Mouse (Mus musculus): ENCODE data around the gene Olfr518. TPM values are rescaled to one million over a fixed set of nuclear protein-coding genes. Genes with fewer than 3 reads are reported as not detected.

Gene Olfr518
- polyA plus RNA-seq, 1 experiment from 2014 or later: not detected

Other genes with a start within 250 kb of the Olfr518 start
- not detected in 2 replicates for gene Olfr509, start 233.1 kb downstream of the Olfr518 start, polyA plus RNA-seq (2016; fragmentation: Nextera tagmentation; extraction: Ambion mirVana)
- not detected in 2 replicates for gene Olfr510, start 218.6 kb downstream of the Olfr518 start, polyA plus RNA-seq (2016; fragmentation: Nextera tagmentation; extraction: Ambion mirVana)
- not detected in 2 replicates for gene Olfr512, start 171.7 kb downstream of the Olfr518 start, polyA plus RNA-seq (2016; fragmentation: Nextera tagmentation; extraction: Ambion mirVana)
- not detected in 2 replicates for gene Olfr513, start 134.0 kb downstream of the Olfr518 start, polyA plus RNA-seq (2016; fragmentation: Nextera tagmentation; extraction: Ambion mirVana)
- not detected in 2 replicates for gene Olfr514, start 59.0 kb downstream of the Olfr518 start, polyA plus RNA-seq (2016; fragmentation: Nextera tagmentation; extraction: Ambion mirVana)
- not detected in 2 replicates for gene Olfr516, start 34.5 kb downstream of the Olfr518 start, polyA plus RNA-seq (2016; fragmentation: Nextera tagmentation; extraction: Ambion mirVana)
- not detected in 2 replicates for gene Olfr517, start 12.6 kb downstream of the Olfr518 start, polyA plus RNA-seq (2016; fragmentation: Nextera tagmentation; extraction: Ambion mirVana)
- not detected in 2 replicates for gene Olfr519, start 9.4 kb upstream of the Olfr518 start, polyA plus RNA-seq (2016; fragmentation: Nextera tagmentation; extraction: Ambion mirVana)
- gene Nlrp10, start 45.2 kb upstream of the Olfr518 start, polyA plus RNA-seq (2016; fragmentation: Nextera tagmentation; extraction: Ambion mirVana): 8.0 and 8.1 TPM in 2 replicates
- gene Eif3f, start 49.4 kb upstream of the Olfr518 start, polyA plus RNA-seq (2016; fragmentation: Nextera tagmentation; extraction: Ambion mirVana): 50.3 and 52.1 TPM in 2 replicates
- 0.54 and 0.61 TPM in 2 replicates for gene Tub, start 65.3 kb upstream of the Olfr518 start, polyA plus RNA-seq (2016; fragmentation: Nextera tagmentation; extraction: Ambion mirVana)
- gene Ric3, start 198.3 kb upstream of the Olfr518 start, polyA plus RNA-seq (2016; fragmentation: Nextera tagmentation; extraction: Ambion mirVana): 0.94 and 1.5 TPM in 2 replicates

Data from heart, embryonic 12.5 days (tissue).